Mouse (Mus musculus) hindbrain, embryonic 13.5 days (tissue): Measurements from ENCODE around the gene Nav3. TPM values are rescaled to one million over a fixed set of nuclear protein-coding genes. Genes with fewer than 3 reads are reported as not detected.

ENCODE experiments used
- ATAC-seq: fragments of 200-750 bp; cut with Nextera tagmentation; 2 replicates; pipeline ENCODE4 v1.8.0; 2017; ENCODE audit warnings: moderate TSS enrichment; ENCODE audit not compliant: low FRiP score
- H3K27ac ChIP-seq: fragments of 300-500 bp; sonication (generic); 2 replicates; pipeline ENCODE4 v1.5.1; 2015; ENCODE audit warnings: inconsistent platforms, mild to moderate bottlenecking, moderate library complexity
- H3K27me3 ChIP-seq: fragments of 300-500 bp; sonication (generic); 2 replicates; pipeline ENCODE4 v1.6.1; 2015; ENCODE audit warnings: mild to moderate bottlenecking, inconsistent platforms
- H3K36me3 ChIP-seq: fragments of 300-500 bp; sonication (generic); 2 replicates; pipeline ENCODE4 v1.6.1; 2015; ENCODE audit warnings: mild to moderate bottlenecking, inconsistent platforms
- H3K4me1 ChIP-seq: fragments of 300-500 bp; sonication (generic); replicated peaks from 2 replicates; pipeline ENCODE4 v1.6.1; 2015; ENCODE audit warnings: inconsistent platforms
- H3K4me2 ChIP-seq: fragments of 300-500 bp; sonication (generic); 2 replicates; pipeline ENCODE4 v1.6.1; 2015; ENCODE audit warnings: inconsistent platforms, mild to moderate bottlenecking, moderate library complexity
- H3K4me3 ChIP-seq: fragments of 300-500 bp; sonication (generic); 2 replicates; pipeline ENCODE4 v1.5.1; 2015; ENCODE audit warnings: mild to moderate bottlenecking, inconsistent platforms
- H3K9ac ChIP-seq: fragments of 300-500 bp; sonication (generic); 2 replicates; pipeline ENCODE4 v1.6.1; 2015; ENCODE audit warnings: mild to moderate bottlenecking, inconsistent platforms
- H3K9me3 ChIP-seq: fragments of 300-500 bp; sonication (generic); 2 replicates; pipeline ENCODE4 v1.6.1; 2016; ENCODE audit warnings: inconsistent platforms
- WGBS: fragments of 180-500 bp; shearing (Covaris S2); methylation state at CpG from one replicate; pipeline ENCODE4 v1.1.7; 2015; 5-methylcytosine and 5-hydroxymethylcytosine counted together
- polyA plus RNA-seq: library from polyadenylated mRNA; unstranded; fragments of >200 nt; fragmentation: Nextera tagmentation; extraction: Ambion mirVana; gene quantifications from 2 replicates; pipeline ENCODE4 v1.2.1, GENCODE M21; 2015

Gene Nav3
- polyA plus RNA-seq, 1 experiment from 2014 or later = 22.7 TPM

DNA sequence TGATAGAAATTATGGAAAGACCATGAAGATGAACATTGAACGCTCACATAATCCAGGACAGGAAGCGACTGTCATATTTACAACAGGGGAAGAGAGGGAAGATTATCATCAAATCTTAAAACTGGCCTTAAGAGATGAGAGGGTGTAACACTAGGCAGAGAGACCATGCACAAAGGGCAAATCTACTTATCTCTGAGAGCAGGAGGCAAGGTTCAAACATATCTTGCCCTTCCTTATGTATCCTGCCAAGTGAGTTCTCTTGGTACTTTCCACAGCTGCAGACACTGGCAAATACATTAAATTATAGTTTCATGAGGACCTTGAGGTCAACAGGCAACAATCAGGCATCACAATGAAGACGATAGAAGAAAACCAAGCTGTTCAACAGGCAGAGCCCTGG is 529.9 kb downstream of the Nav3 start:
- no peaks in the 10 kb centered on the region for H3K27me3 ChIP-seq
- 78% methylated on average over 3 of the region's 3 CpGs for WGBS
- no peak for ATAC-seq
- no peaks in the 10 kb centered on the region for H3K9me3 ChIP-seq
- no peaks in the 10 kb centered on the region for H3K36me3 ChIP-seq
- H3K4me2 ChIP-seq = no peak overlapping the region
- no peak overlapping the region for H3K9ac ChIP-seq
- H3K27ac ChIP-seq = no peak overlapping the region
- H3K4me1 ChIP-seq = peaks cover 24% of the 10 kb centered on the region
- no peak overlapping the region for H3K4me3 ChIP-seq

- Histone ChIP-seq H3K27me3 (no peaks in the 10 kb centered on the region), H3K9ac (no peak overlapping the region), H3K4me2 (no peak overlapping the region), H3K9me3 (no peaks in the 10 kb centered on the region), H3K4me1 (peaks cover 22% of the 10 kb centered on the region), H3K4me3 (no peak overlapping the region), H3K36me3 (no peaks in the 10 kb centered on the region), H3K27ac (no peak overlapping the region)
- ATAC-seq = no peak
- 81% methylated on average over 2 of the region's 2 CpGs for WGBS
Observed at GRCm38 (mm10) chr10:109924136-109924535, 531.9 kb downstream of the Nav3 start.

- H3K27ac ChIP-seq = no peak overlapping the region; the same call in 1 of the 2 replicates
- no peaks in the 10 kb centered on the region for H3K27me3 ChIP-seq
- H3K4me2 ChIP-seq = peak overlapping the region; percentile 27; the same call in 1 of the 2 replicates
- H3K4me1 ChIP-seq = peaks cover 11% of the 10 kb centered on the region
- no peak overlapping the region for H3K4me3 ChIP-seq
- peak; percentile 53; the same call in 1 of the 2 replicates for ATAC-seq
- H3K36me3 ChIP-seq = no peaks in the 10 kb centered on the region
- H3K9ac ChIP-seq = no peak overlapping the region
- H3K9me3 ChIP-seq = no peaks in the 10 kb centered on the region
- WGBS = 54% methylated on average over 11 of the region's 11 CpGs
Observed at GRCm38 (mm10) chr10:109921368-109921767, 534.6 kb downstream of the Nav3 start.

DNA sequence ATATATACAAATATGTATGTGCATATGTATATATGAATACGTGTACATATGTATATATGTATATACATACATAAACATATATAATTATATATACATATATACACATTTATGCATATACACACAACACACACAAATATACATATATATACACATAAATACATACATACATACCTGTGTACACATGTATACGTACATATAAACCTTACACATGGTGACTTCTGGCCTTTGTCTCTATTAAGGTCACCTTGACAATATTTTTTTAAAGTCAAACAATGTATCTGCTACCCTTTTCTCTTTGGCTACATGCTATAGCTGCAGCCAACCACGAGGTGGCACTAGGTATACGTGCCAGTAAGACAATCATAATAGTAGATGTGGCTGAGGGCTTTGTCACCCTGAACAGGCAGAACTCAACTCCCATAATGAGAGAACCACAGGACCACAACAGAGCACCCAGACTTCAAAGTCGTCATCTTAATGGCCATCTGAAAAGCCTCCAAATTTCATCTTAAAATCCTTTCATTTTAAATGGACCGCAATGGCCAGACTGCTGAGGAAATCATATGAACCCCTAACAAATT is 535.3 kb downstream of the Nav3 start:
- peak; percentile 88 for ATAC-seq
- Histone ChIP-seq H3K27ac (no peak overlapping the region), H3K9me3 (no peaks in the 10 kb centered on the region), H3K4me3 (no peak overlapping the region), H3K4me2 (0 out of 2 replicates have a peak overlapping the region, but pooled peaks have one; percentile 27), H3K27me3 (no peaks in the 10 kb centered on the region), H3K36me3 (no peaks in the 10 kb centered on the region), H3K4me1 (peaks cover 11% of the 10 kb centered on the region), H3K9ac (no peak overlapping the region)
- WGBS = 14% methylated on average over 6 of the region's 6 CpGs

DNA sequence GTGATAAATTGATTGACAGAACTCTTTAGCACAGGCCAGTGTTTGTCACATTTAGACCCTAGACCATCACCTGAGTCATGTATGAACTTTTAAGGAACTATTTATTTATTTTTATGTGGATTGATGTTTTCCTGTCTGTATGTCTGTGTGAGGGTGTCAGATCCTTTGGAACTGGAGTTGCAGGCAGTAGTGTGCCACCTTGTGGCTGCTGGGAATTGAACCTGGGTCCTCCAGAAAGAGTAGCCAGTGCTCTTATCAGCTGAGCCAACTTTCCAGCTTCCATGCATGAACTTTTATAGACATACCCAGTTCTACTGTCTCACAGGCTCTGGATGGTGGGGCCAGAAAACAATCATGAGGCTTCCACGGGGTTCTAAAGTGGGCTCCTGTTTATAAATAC is 536.5 kb downstream of the Nav3 start:
- H3K9me3 ChIP-seq = no peaks in the 10 kb centered on the region
- no peak overlapping the region for H3K27ac ChIP-seq
- no peak for ATAC-seq
- H3K27me3 ChIP-seq = no peaks in the 10 kb centered on the region
- no peaks in the 10 kb centered on the region for H3K36me3 ChIP-seq
- no peak overlapping the region for H3K4me3 ChIP-seq
- peaks cover 11% of the 10 kb centered on the region for H3K4me1 ChIP-seq
- H3K4me2 ChIP-seq = no peak overlapping the region
- WGBS = 58% methylated on average over 1 of the region's 1 CpGs
- no peak overlapping the region for H3K9ac ChIP-seq

GRCm38 (mm10) chr10:109907206-109907605 is 548.8 kb downstream of the Nav3 start:
- Histone ChIP-seq H3K9me3 (no peaks in the 10 kb centered on the region), H3K27me3 (no peaks in the 10 kb centered on the region), H3K27ac (no peak overlapping the region), H3K4me2 (no peak overlapping the region), H3K36me3 (no peaks in the 10 kb centered on the region), H3K4me1 (0 out of 2 replicates have a peak, but pooled peaks cover 8% of the 10 kb centered on the region), H3K4me3 (no peak overlapping the region), H3K9ac (no peak overlapping the region)
- 51% methylated on average over 4 of the region's 4 CpGs for WGBS
- ATAC-seq = no peak

GRCm38 (mm10) chr10:109906413-109906785 is 549.6 kb downstream of the Nav3 start:
- H3K9me3 ChIP-seq = no peaks in the 10 kb centered on the region
- WGBS = 82% methylated on average over 6 of the region's 6 CpGs

DNA sequence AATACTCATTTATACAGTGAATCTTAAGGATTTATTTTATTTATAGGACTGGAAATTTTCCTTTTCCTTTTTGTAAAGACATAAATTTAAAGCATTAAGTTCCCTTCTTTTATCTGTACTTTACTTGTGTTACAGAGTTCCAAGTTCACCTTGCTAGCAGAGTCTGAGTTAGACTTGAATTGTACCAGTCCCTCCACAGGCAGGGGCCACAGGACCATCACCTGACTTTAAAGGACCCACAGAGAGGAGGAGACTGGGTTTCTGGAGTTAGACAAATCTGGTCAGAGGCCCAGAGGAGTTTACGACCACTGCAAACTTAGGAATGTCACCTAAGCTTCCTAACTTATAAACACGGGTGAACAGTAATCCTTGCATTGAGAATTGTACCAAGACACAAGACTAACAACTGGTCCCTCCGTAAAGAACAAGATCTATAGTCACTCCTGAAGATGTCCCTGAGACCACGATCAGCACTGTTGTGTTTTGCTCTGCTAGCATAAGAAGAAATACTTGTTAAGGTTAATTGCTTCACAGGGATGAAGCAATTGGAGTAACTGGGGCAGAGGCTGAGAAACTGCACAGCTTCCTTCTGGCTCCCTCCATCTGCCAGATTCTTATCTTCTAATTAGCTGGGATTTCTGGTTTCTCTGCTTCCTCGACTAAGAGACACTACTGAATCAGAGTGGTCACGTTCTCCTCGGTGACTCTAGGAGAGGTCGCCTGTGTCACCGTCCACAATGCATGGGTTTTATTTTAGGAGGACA is 550.2 kb downstream of the Nav3 start:
- no peaks in the 10 kb centered on the region for H3K36me3 ChIP-seq
- ATAC-seq = no peak
- no peaks in the 10 kb centered on the region for H3K9me3 ChIP-seq
- no peak overlapping the region for H3K9ac ChIP-seq
- WGBS = 72% methylated on average over 9 of the region's 9 CpGs
- no peak overlapping the region for H3K4me2 ChIP-seq
- H3K27ac ChIP-seq = no peak overlapping the region
- no peak overlapping the region for H3K4me3 ChIP-seq
- H3K27me3 ChIP-seq = no peaks in the 10 kb centered on the region
- H3K4me1 ChIP-seq = 0 out of 2 replicates have a peak, but pooled peaks cover 8% of the 10 kb centered on the region

More at GRCm38 (mm10) chr10:109906413-109906785, 549.6 kb downstream of the Nav3 start:
- 0 out of 2 replicates have a peak, but pooled peaks cover 8% of the 10 kb centered on the region for H3K4me1 ChIP-seq
- H3K4me2 ChIP-seq = no peak overlapping the region
- no peaks in the 10 kb centered on the region for H3K36me3 ChIP-seq
- no peak overlapping the region for H3K4me3 ChIP-seq
- no peaks in the 10 kb centered on the region for H3K27me3 ChIP-seq
- no peak overlapping the region for H3K9ac ChIP-seq
- H3K27ac ChIP-seq = no peak overlapping the region
- no peak for ATAC-seq

- no peaks in the 10 kb centered on the region for H3K36me3 ChIP-seq
- 95% methylated on average over 1 of the region's 1 CpGs for WGBS
- no peak overlapping the region for H3K4me3 ChIP-seq
- H3K4me2 ChIP-seq = no peak overlapping the region
- H3K9ac ChIP-seq = no peak overlapping the region
- 0 out of 2 replicates have a peak, but pooled peaks cover 8% of the 10 kb centered on the region for H3K4me1 ChIP-seq
- H3K27me3 ChIP-seq = no peaks in the 10 kb centered on the region
- ATAC-seq = no peak
- no peaks in the 10 kb centered on the region for H3K9me3 ChIP-seq
- no peak overlapping the region for H3K27ac ChIP-seq
Observed at GRCm38 (mm10) chr10:109904841-109905240, 551.2 kb downstream of the Nav3 start.

DNA sequence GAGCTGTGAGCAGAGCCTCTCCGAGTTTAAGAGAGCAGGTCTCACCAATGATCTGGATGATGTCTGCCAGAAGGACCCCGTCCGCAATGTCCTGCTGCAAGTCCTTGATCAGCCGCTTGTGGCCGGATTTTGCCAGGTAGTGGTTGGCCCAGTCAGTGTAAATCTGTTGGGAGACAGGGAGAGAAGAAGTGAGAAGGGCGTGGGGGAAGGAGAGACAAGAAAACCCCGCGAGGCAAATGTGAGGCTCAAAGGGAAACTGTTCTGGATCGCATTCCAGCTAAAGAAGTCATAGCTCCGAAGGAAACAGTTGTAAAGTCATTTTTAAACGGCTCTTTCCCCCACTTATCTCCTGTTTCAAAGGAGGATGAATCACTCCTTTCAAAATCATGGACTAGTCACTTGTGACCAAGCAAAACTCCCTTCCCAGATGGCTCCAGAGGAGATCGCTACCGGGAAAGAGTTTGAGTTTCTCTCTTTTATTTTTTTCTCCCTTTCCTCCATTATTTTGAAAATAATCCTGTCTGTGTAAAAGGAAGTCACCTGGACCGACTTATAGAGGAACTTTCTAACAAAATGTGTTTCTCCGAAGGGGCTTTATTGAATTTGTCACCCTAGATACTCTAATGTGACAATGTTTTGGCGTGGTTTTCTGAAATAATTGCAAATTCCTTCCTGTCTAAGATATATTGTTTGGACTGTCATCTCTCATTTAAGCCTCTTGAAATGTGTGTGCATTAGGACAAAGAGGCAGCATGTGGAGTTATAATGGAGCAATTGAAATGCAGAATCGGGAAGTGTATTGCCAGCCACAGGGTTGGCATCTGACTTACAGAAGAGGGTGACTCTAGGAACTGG is 552.1 kb downstream of the Nav3 start:
- Histone ChIP-seq H3K4me3 (no peak overlapping the region), H3K9me3 (no peaks in the 10 kb centered on the region), H3K27ac (no peak overlapping the region), H3K27me3 (no peaks in the 10 kb centered on the region), H3K4me2 (no peak overlapping the region), H3K4me1 (0 out of 2 replicates have a peak, but pooled peaks cover 8% of the 10 kb centered on the region), H3K9ac (no peak overlapping the region), H3K36me3 (no peaks in the 10 kb centered on the region)
- ATAC-seq = no peak
- WGBS = 76% methylated on average over 17 of the region's 17 CpGs

- no peaks in the 10 kb centered on the region for H3K27me3 ChIP-seq
- ATAC-seq = no peak
- H3K4me1 ChIP-seq = 0 out of 2 replicates have a peak, but pooled peaks cover 8% of the 10 kb centered on the region
- WGBS = 87% methylated on average over 4 of the region's 4 CpGs
- H3K9ac ChIP-seq = no peak overlapping the region
- no peak overlapping the region for H3K4me2 ChIP-seq
- no peaks in the 10 kb centered on the region for H3K36me3 ChIP-seq
- no peak overlapping the region for H3K4me3 ChIP-seq
- H3K9me3 ChIP-seq = no peaks in the 10 kb centered on the region
- no peak overlapping the region for H3K27ac ChIP-seq
Observed at GRCm38 (mm10) chr10:109903241-109903640, 552.8 kb downstream of the Nav3 start.

- no peak overlapping the region for H3K4me3 ChIP-seq
- ATAC-seq = peak; percentile 61; the same call in 1 of the 2 replicates
- H3K36me3 ChIP-seq = no peaks in the 10 kb centered on the region
- H3K9me3 ChIP-seq = no peaks in the 10 kb centered on the region
- no peak overlapping the region for H3K9ac ChIP-seq
- H3K4me1 ChIP-seq = peaks cover 6% of the 10 kb centered on the region
- 54% methylated on average over 3 of the region's 3 CpGs for WGBS
- no peaks in the 10 kb centered on the region for H3K27me3 ChIP-seq
- H3K4me2 ChIP-seq = no peak overlapping the region
- peak overlapping the region; percentile 67 for H3K27ac ChIP-seq
Observed at GRCm38 (mm10) chr10:109889171-109889475, 566.9 kb downstream of the Nav3 start.
